Mouse (Mus musculus) limb, embryonic 10.5 days (tissue): ENCODE results near the gene Mrps27. TPM values are rescaled to one million over a fixed set of nuclear protein-coding genes. Genes with fewer than 3 reads are reported as not detected.

Experiments used
- DNase-seq: peaks from one replicate; pipeline ENCODE4 v3.0.0-alpha.2; 2017; ENCODE audit warnings: low spot score
- H3K27ac ChIP-seq: fragments of 300-500 bp; sonication (generic); 2 replicates; pipeline ENCODE4 v1.5.1; 2016; ENCODE audit warnings: mild to moderate bottlenecking
- H3K27me3 ChIP-seq: fragments of 300-500 bp; sonication (generic); 2 replicates; pipeline ENCODE4 v1.6.1; 2016; ENCODE audit warnings: low read depth, mild to moderate bottlenecking; ENCODE audit not compliant: poor library complexity, severe bottlenecking
- H3K36me3 ChIP-seq: fragments of 300-500 bp; sonication (generic); 2 replicates; pipeline ENCODE4 v1.6.1; 2016; ENCODE audit warnings: mild to moderate bottlenecking, moderate library complexity
- H3K4me1 ChIP-seq: fragments of 300-500 bp; sonication (generic); 2 replicates; pipeline ENCODE4 v1.6.1; 2016
- H3K4me3 ChIP-seq: fragments of 300-500 bp; sonication (generic); 2 replicates; pipeline ENCODE4 v1.5.1; 2016; ENCODE audit warnings: mild to moderate bottlenecking, moderate library complexity
- H3K9me3 ChIP-seq: fragments of 300-500 bp; sonication (generic); replicated peaks from 2 replicates; pipeline ENCODE4 v1.6.1; 2016; ENCODE audit warnings: mild to moderate bottlenecking
- WGBS: fragments of 180-500 bp; shearing (Covaris S2); methylation state at CpG from one replicate; pipeline ENCODE4 v1.1.7; 2016; 5-methylcytosine and 5-hydroxymethylcytosine counted together
- polyA plus RNA-seq: library from polyadenylated mRNA; unstranded; fragments of >200 nt; fragmentation: Nextera tagmentation; extraction: Ambion mirVana; gene quantifications from 2 replicates; pipeline ENCODE4 v1.2.1, GENCODE M21; 2016

Gene Mrps27
- polyA plus RNA-seq, 1 experiment from 2014 or later: 85.4 TPM

GRCm38 (mm10) chr13:99382373-99382772 is 37.8 kb downstream of the Mrps27 start:
- 80% methylated on average over 6 of the region's 6 CpGs for WGBS
- Histone ChIP-seq H3K36me3 (peaks cover 44% of the 10 kb centered on the region), H3K27ac (no peak overlapping the region), H3K4me1 (peaks cover 2% of the 10 kb centered on the region; the same call in 1 of the 2 replicates), H3K27me3 (no peaks in the 10 kb centered on the region), H3K9me3 (no peaks in the 10 kb centered on the region), H3K4me3 (no peak overlapping the region)
- DNase-seq: no peak

- peaks cover 9% of the 10 kb centered on the region for H3K4me1 ChIP-seq
- H3K27ac ChIP-seq: no peak overlapping the region
- no peaks in the 10 kb centered on the region for H3K9me3 ChIP-seq
- no peak for DNase-seq
- WGBS: 84% methylated on average over 7 of the region's 7 CpGs
- no peak overlapping the region for H3K4me3 ChIP-seq
- H3K36me3 ChIP-seq: peaks cover 30% of the 10 kb centered on the region
- H3K27me3 ChIP-seq: no peaks in the 10 kb centered on the region
These were observed 40.1 kb downstream of the Mrps27 start for GRCm38 (mm10) chr13:99384555-99385203.

- H3K36me3 ChIP-seq: peaks cover 32% of the 10 kb centered on the region
- H3K9me3 ChIP-seq: no peaks in the 10 kb centered on the region
- WGBS: 93% methylated on average over 6 of the region's 6 CpGs
- H3K4me1 ChIP-seq: peaks cover 9% of the 10 kb centered on the region
- no peak overlapping the region for H3K4me3 ChIP-seq
- no peaks in the 10 kb centered on the region for H3K27me3 ChIP-seq
- no peak for DNase-seq
- H3K27ac ChIP-seq: no peak overlapping the region
These were observed 41.3 kb downstream of the Mrps27 start for GRCm38 (mm10) chr13:99385911-99386310.

GRCm38 (mm10) chr13:99386341-99386740 is 41.8 kb downstream of the Mrps27 start:
- WGBS: 93% methylated on average over 7 of the region's 7 CpGs
- no peaks in the 10 kb centered on the region for H3K27me3 ChIP-seq
- H3K9me3 ChIP-seq: no peaks in the 10 kb centered on the region
- H3K4me3 ChIP-seq: no peak overlapping the region
- no peak for DNase-seq
- H3K27ac ChIP-seq: no peak overlapping the region
- H3K36me3 ChIP-seq: peaks cover 31% of the 10 kb centered on the region
- H3K4me1 ChIP-seq: peaks cover 13% of the 10 kb centered on the region

GRCm38 (mm10) chr13:99387901-99388811 is 43.6 kb downstream of the Mrps27 start:
- Histone ChIP-seq H3K4me1 (peaks cover 16% of the 10 kb centered on the region), H3K36me3 (peaks cover 35% of the 10 kb centered on the region), H3K27ac (0 out of 2 replicates have a peak overlapping the region, but pooled peaks have one; percentile 14), H3K9me3 (no peaks in the 10 kb centered on the region), H3K4me3 (no peak overlapping the region), H3K27me3 (no peaks in the 10 kb centered on the region)
- WGBS: 86% methylated on average over 7 of the region's 7 CpGs
- no peak for DNase-seq

GRCm38 (mm10) chr13:99391417-99391816 is 46.8 kb downstream of the Mrps27 start:
- H3K27ac ChIP-seq: no peak overlapping the region
- DNase-seq: no peak
- H3K36me3 ChIP-seq: peaks cover 26% of the 10 kb centered on the region; the same call in 1 of the 2 replicates
- H3K4me1 ChIP-seq: peaks cover 22% of the 10 kb centered on the region
- WGBS: 96% methylated on average over 3 of the region's 3 CpGs
- no peaks in the 10 kb centered on the region for H3K9me3 ChIP-seq
- no peaks in the 10 kb centered on the region for H3K27me3 ChIP-seq
- H3K4me3 ChIP-seq: no peak overlapping the region

- Histone ChIP-seq H3K9me3 (no peaks in the 10 kb centered on the region), H3K27me3 (no peaks in the 10 kb centered on the region), H3K4me1 (peaks cover 21% of the 10 kb centered on the region), H3K27ac (no peak overlapping the region), H3K36me3 (peaks cover 32% of the 10 kb centered on the region), H3K4me3 (no peak overlapping the region)
- 83% methylated on average over 3 of the region's 3 CpGs for WGBS
- no peak for DNase-seq
These were observed 48.5 kb downstream of the Mrps27 start for GRCm38 (mm10) chr13:99393128-99393527.

GRCm38 (mm10) chr13:99394694-99395093 is 50.1 kb downstream of the Mrps27 start:
- H3K4me1 ChIP-seq: peaks cover 20% of the 10 kb centered on the region
- H3K27ac ChIP-seq: 0 out of 2 replicates have a peak overlapping the region, but pooled peaks have one; percentile 19
- no peaks in the 10 kb centered on the region for H3K27me3 ChIP-seq
- no peak for DNase-seq
- H3K4me3 ChIP-seq: no peak overlapping the region
- H3K9me3 ChIP-seq: no peaks in the 10 kb centered on the region
- H3K36me3 ChIP-seq: peaks cover 35% of the 10 kb centered on the region
- 74% methylated on average over 3 of the region's 3 CpGs for WGBS

- Histone ChIP-seq H3K27ac (peak overlapping the region; percentile 19), H3K4me3 (no peak overlapping the region), H3K27me3 (no peaks in the 10 kb centered on the region), H3K36me3 (peaks cover 36% of the 10 kb centered on the region), H3K9me3 (no peaks in the 10 kb centered on the region), H3K4me1 (peaks cover 20% of the 10 kb centered on the region)
- 84% methylated on average over 12 of the region's 12 CpGs for WGBS
- DNase-seq: no peak
These were observed 50.9 kb downstream of the Mrps27 start for GRCm38 (mm10) chr13:99395531-99395930.

GRCm38 (mm10) chr13:99397228-99397627 is 52.6 kb downstream of the Mrps27 start:
- 83% methylated on average over 7 of the region's 7 CpGs for WGBS
- peaks cover 41% of the 10 kb centered on the region for H3K36me3 ChIP-seq
- H3K27ac ChIP-seq: no peak overlapping the region
- H3K4me1 ChIP-seq: peaks cover 17% of the 10 kb centered on the region
- H3K4me3 ChIP-seq: no peak overlapping the region
- no peaks in the 10 kb centered on the region for H3K9me3 ChIP-seq
- H3K27me3 ChIP-seq: no peaks in the 10 kb centered on the region
- no peak for DNase-seq

GRCm38 (mm10) chr13:99398149-99398701 is 53.6 kb downstream of the Mrps27 start:
- no peak overlapping the region for H3K4me3 ChIP-seq
- H3K27ac ChIP-seq: peak overlapping the region; percentile 57; the same call in 1 of the 2 replicates
- no peaks in the 10 kb centered on the region for H3K9me3 ChIP-seq
- H3K36me3 ChIP-seq: peaks cover 47% of the 10 kb centered on the region
- no peaks in the 10 kb centered on the region for H3K27me3 ChIP-seq
- H3K4me1 ChIP-seq: peaks cover 17% of the 10 kb centered on the region
- WGBS: 94% methylated on average over 12 of the region's 12 CpGs
- DNase-seq: no peak

GRCm38 (mm10) chr13:99399373-99399772 is 54.8 kb downstream of the Mrps27 start:
- Histone ChIP-seq H3K36me3 (peaks cover 50% of the 10 kb centered on the region), H3K4me1 (peaks cover 17% of the 10 kb centered on the region), H3K27me3 (no peaks in the 10 kb centered on the region), H3K9me3 (no peaks in the 10 kb centered on the region), H3K4me3 (no peak overlapping the region), H3K27ac (no peak overlapping the region)
- 88% methylated on average over 4 of the region's 4 CpGs for WGBS
- no peak for DNase-seq

GRCm38 (mm10) chr13:99409216-99409615 is 64.6 kb downstream of the Mrps27 start:
- DNase-seq: no peak
- peaks cover 66% of the 10 kb centered on the region for H3K36me3 ChIP-seq
- 68% methylated on average over 2 of the region's 2 CpGs for WGBS
- no peaks in the 10 kb centered on the region for H3K27me3 ChIP-seq
- peak overlapping the region; percentile 40; the same call in 1 of the 2 replicates for H3K27ac ChIP-seq
- peaks cover 40% of the 10 kb centered on the region for H3K4me1 ChIP-seq
- H3K4me3 ChIP-seq: no peak overlapping the region
- no peaks in the 10 kb centered on the region for H3K9me3 ChIP-seq
